Mouse (Mus musculus) limb, embryonic 11.5 days (tissue): Measurements from ENCODE around the gene AI597479. TPM values are rescaled to one million over a fixed set of nuclear protein-coding genes. Genes with fewer than 3 reads are reported as not detected.
"Not testable (repeated sequence)": the region's sequence is repeated elsewhere in the genome, so short reads cannot be mapped to it uniquely, and the experiment has no call there.

ENCODE experiments used
- ATAC-seq: fragments of 200-750 bp; cut with Nextera tagmentation; 2 replicates; pipeline ENCODE4 v1.8.0; 2017; ENCODE audit warnings: low read depth; ENCODE audit not compliant: insufficient number of reproducible peaks, low FRiP score, low TSS enrichment
- DNase-seq: peaks from one replicate; pipeline ENCODE4 v3.0.0-alpha.2; 2015; ENCODE audit warnings: low spot score
- H3K27ac ChIP-seq: fragments of 300-500 bp; sonication (generic); replicated peaks from 2 replicates; pipeline ENCODE4 v1.5.1; 2014; ENCODE audit warnings: low read depth, mild to moderate bottlenecking, low read length
- H3K27me3 ChIP-seq: fragments of 300-500 bp; sonication (generic); 2 replicates; pipeline ENCODE4 v1.6.1; 2014; ENCODE audit warnings: mild to moderate bottlenecking, low read length, mixed read lengths; ENCODE audit not compliant: control insufficient read depth, insufficient read depth
- H3K36me3 ChIP-seq: fragments of 300-500 bp; sonication (generic); 2 replicates; pipeline ENCODE4 v1.6.1; 2014; ENCODE audit warnings: mild to moderate bottlenecking, low read length, moderate library complexity, mixed read lengths; ENCODE audit not compliant: control insufficient read depth, insufficient read depth
- H3K4me1 ChIP-seq: fragments of 300-500 bp; sonication (generic); 2 replicates; pipeline ENCODE4 v1.6.1; 2014; ENCODE audit warnings: low read length, mixed read lengths; ENCODE audit not compliant: control insufficient read depth, insufficient read depth
- H3K4me2 ChIP-seq: fragments of 300-500 bp; sonication (generic); 2 replicates; pipeline ENCODE4 v1.6.1; 2014; ENCODE audit warnings: low read depth, mild to moderate bottlenecking, moderate library complexity; ENCODE audit not compliant: severe bottlenecking
- H3K4me3 ChIP-seq: fragments of 300-500 bp; sonication (generic); 2 replicates; pipeline ENCODE4 v1.5.1; 2014; ENCODE audit warnings: low read depth, low read length
- H3K9ac ChIP-seq: fragments of 300-500 bp; sonication (generic); 2 replicates; pipeline ENCODE4 v1.6.1; 2014; ENCODE audit warnings: mild to moderate bottlenecking, low read length
- H3K9me3 ChIP-seq: fragments of 300-500 bp; sonication (generic); 2 replicates; pipeline ENCODE4 v1.6.1; 2016; ENCODE audit warnings: low read length; ENCODE audit not compliant: control insufficient read depth
- WGBS: fragments of 180-500 bp; shearing (Covaris S2); extraction: QIAGEN DNeasy Blood & Tissue Kit; methylation state at CpG from one replicate; pipeline ENCODE4 v1.1.7; 2014; 5-methylcytosine and 5-hydroxymethylcytosine counted together
- polyA plus RNA-seq: library from polyadenylated mRNA; unstranded; fragments of >200 nt; fragmentation: Nextera tagmentation; extraction: Ambion mirVana; gene quantifications from 2 replicates; pipeline ENCODE4 v1.2.1, GENCODE M21; 2014

Gene AI597479
- polyA plus RNA-seq, 1 experiment from 2014 or later: 37.5 TPM

DNA sequence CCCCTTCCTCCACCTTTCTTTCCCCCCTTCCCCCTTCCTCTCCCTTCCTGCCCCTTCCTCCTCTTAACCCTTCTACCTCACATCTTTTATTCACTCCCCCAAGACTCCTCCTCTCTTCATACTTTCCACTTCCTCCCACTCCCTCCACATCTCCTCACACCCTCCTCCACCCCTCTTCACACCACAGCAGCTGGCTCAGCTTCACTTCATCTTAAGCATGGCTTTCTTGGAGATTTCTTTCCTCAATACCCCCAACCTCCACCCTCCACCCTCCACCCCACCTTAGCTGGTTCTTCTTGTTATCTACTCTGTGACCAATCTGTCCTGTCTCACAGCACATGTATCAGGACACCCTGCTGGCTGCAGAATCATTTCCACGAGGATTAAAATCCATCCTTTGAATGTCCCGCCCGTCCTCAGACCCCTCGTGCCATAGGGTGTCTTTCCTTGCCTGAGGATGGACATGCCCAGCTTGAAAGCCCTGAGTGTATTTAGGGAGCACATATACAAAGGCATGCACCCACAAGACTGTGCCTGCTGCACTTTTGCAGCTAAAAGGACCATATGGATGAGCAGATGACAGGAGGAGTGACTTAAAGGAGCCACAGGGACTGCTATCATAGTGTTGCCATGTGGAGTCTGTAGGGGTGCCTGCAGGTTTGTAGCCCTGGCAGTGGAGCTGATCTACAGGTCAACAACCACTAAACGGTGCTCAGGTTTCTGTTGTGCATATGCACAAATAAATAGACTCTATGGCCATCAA is 31.9 kb downstream of the AI597479 start:
- no peak overlapping the region for H3K4me2 ChIP-seq
- H3K4me3 ChIP-seq: no peak overlapping the region
- no peaks in the 10 kb centered on the region; the same call in 1 of the 2 replicates for H3K36me3 ChIP-seq
- H3K4me1 ChIP-seq: no peaks in the 10 kb centered on the region
- WGBS: 86% methylated on average over 5 of the region's 5 CpGs
- DNase-seq: no peak
- no peaks in the 10 kb centered on the region for H3K9me3 ChIP-seq
- no peak overlapping the region for H3K27ac ChIP-seq
- H3K9ac ChIP-seq: no peak overlapping the region
- no peaks in the 10 kb centered on the region for H3K27me3 ChIP-seq
- no peak for ATAC-seq

DNA sequence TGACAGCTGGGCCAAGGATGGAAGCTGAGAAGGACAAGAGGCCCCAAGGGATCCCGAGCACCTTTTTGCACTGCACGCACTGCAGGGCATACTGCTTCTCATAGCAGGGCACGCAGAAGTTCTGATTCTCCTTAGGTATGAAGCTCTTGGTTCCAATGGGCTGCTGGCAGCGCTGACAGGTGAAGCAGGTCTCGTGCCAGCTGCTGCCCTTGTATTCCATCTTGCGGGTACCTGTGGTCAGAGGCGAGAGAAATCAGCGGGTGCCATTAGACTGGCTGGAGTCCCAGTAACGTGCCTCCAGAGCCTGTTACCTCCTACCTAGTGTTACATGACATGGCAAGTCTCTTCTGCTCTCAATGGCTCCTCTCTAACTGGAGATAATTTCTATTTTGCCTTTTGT is 33.1 kb downstream of the AI597479 start:
- DNase-seq (no peak), ATAC-seq (no peak)
- H3K9me3 ChIP-seq: no peaks in the 10 kb centered on the region
- 88% methylated on average over 9 of the region's 9 CpGs for WGBS
- H3K9ac ChIP-seq: no peak overlapping the region
- H3K4me2 ChIP-seq: no peak overlapping the region
- H3K27me3 ChIP-seq: no peaks in the 10 kb centered on the region
- H3K4me3 ChIP-seq: no peak overlapping the region
- H3K27ac ChIP-seq: no peak overlapping the region
- H3K36me3 ChIP-seq: no peaks in the 10 kb centered on the region; the same call in 1 of the 2 replicates
- no peaks in the 10 kb centered on the region for H3K4me1 ChIP-seq

DNA sequence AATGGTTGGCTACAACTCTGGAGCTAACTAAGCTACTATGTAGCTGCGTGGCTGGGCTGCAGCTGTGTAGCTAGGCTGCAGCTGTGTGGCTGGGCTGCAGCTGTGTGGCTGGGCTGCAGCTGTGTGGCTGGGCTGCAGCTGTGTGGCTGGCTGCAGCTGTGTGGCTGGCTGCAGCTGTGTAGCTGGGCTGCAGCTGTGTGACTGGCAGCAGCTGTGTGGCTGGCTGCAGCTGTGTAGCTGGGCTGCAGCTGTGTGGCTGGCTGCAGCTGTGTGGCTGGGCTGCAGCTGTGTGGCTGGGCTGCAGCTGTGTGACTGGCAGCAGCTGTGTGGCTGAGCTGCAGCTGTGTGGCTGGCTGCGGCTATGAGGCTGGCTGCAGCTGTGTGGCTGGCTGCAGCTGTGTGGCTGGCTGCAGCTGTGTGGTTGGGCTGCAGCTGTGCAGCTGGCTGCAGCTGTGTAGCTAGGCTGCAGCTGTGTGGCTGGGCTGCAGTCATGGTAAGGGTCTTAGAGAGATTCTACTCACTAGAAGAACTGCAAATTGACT is 38.0 kb downstream of the AI597479 start:
- not testable (repeated sequence) for H3K9me3 ChIP-seq, ATAC-seq, H3K36me3 ChIP-seq, H3K4me3 ChIP-seq, DNase-seq, H3K27ac ChIP-seq, H3K4me1 ChIP-seq, H3K9ac ChIP-seq, H3K27me3 ChIP-seq, H3K4me2 ChIP-seq
- WGBS: 73% methylated on average over 2 of the region's 2 CpGs

DNA sequence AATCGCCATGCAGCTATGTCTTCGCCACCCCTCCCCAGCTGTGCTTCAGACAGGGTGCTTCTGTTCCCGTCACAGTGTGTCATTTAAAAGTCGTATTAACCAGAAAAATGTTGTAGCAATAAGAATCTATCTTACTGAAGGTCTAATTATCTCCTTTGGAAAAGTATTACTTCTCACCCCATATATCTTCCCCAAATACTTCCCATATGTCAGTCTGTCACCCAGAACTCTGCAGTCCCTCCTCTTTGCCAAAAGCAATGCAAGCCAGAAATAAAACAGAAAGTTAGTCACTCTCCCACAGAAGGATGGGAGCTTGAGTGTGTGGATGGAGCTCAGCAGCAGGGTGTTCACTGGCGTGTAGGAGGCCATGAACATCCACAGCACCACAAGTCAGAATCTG is 38.8 kb downstream of the AI597479 start:
- no peak overlapping the region for H3K4me3 ChIP-seq
- WGBS: 57% methylated on average over 5 of the region's 5 CpGs
- DNase-seq: no peak
- H3K9me3 ChIP-seq: no peaks in the 10 kb centered on the region
- H3K36me3 ChIP-seq: no peaks in the 10 kb centered on the region
- ATAC-seq: no peak
- no peak overlapping the region for H3K9ac ChIP-seq
- no peaks in the 10 kb centered on the region for H3K27me3 ChIP-seq
- no peaks in the 10 kb centered on the region for H3K4me1 ChIP-seq
- no peak overlapping the region for H3K27ac ChIP-seq
- H3K4me2 ChIP-seq: no peak overlapping the region

DNA sequence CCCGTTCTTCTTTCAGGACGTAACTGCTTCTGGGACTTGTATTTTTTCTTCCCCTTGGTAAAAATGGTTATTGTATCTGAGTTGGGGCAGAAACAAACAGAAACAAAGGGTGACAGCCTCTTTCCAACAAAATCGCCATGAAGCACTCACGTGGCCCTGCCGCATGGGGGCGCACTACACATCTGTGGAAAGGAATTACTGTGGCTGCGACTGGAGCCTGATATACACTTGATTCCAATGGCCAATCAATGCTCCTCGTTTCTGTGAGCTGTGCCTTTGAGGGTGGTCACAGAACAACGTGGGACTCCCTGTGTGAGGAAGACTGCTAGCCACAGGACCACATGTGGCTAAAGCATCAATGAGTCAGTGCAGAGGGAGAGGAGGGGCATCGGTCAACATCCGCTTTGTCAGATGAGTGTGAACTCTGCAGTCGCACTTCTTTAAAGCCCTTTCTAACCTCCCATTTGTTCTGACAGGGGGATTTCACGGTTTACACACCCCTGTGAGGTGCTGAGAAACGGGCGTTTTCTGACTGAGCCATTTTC is 39.8 kb downstream of the AI597479 start:
- Histone ChIP-seq H3K4me2 (no peak overlapping the region), H3K4me1 (no peaks in the 10 kb centered on the region; the same call in 1 of the 2 replicates), H3K9ac (no peak overlapping the region), H3K27me3 (no peaks in the 10 kb centered on the region), H3K9me3 (no peaks in the 10 kb centered on the region), H3K36me3 (no peaks in the 10 kb centered on the region), H3K27ac (no peak overlapping the region), H3K4me3 (no peak overlapping the region)
- WGBS: 67% methylated on average over 15 of the region's 15 CpGs
- ATAC-seq (no peak), DNase-seq (no peak)

DNA sequence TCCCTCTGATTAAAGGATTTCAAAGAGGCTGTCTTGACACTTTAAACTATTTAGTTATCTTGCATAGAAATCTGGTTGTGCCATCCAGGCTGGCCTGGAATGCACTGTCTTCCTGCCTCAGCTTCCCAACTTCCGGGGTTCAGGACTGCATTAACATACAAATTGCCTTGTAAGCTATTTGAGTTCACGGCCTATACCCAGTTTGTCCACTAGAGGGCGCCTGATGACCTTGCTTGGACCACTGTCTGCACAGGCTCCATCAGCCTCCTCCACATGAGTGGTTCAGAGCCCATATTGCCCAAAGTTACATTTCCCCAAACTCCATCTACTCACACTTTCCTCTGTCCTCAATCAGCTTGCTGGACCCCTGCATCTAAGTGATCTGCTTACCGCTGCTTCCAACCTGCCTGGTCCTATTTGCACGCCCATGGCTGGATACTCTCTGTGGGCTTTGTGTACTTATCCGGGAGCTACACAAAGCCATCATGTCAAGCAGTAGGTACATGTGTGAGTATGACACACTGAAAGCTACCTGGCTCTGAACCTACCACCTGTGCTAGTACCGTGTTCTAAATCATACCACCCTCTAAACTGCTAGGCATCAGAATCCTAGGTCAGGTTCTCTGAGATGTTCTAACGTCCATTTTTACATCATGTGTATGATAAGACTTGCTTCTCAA is 41.2 kb downstream of the AI597479 start:
- Histone ChIP-seq H3K9me3 (no peaks in the 10 kb centered on the region), H3K9ac (no peak overlapping the region), H3K4me3 (no peak overlapping the region), H3K36me3 (no peaks in the 10 kb centered on the region), H3K27me3 (no peaks in the 10 kb centered on the region), H3K4me1 (no peaks in the 10 kb centered on the region; the same call in 1 of the 2 replicates), H3K4me2 (no peak overlapping the region), H3K27ac (no peak overlapping the region)
- ATAC-seq: peak; percentile 65
- 50% methylated on average over 8 of the region's 8 CpGs for WGBS
- DNase-seq: peak; percentile 96

DNA sequence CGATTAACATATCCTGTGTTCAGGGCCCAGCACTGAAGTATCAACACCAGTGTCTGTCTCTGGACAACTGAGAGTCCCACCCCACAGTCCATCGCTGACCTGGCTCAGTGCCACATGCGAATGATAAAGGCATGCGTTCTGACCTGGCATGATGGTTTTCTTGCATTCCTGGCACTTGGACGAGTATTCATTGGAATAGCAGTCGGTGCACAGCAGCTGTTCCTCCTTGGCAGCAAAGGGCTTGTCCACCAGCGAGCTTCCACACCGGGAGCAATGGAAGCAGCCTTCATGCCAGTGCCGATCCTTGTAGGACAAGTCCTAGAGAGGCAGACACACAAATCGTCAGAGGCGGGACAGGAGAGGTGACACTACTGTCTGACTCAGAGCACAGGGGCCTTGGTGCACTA is 43.0 kb downstream of the AI597479 start:
- no peaks in the 10 kb centered on the region for H3K9me3 ChIP-seq
- no peaks in the 10 kb centered on the region for H3K36me3 ChIP-seq
- H3K4me3 ChIP-seq: no peak overlapping the region
- DNase-seq (no peak), ATAC-seq (no peak)
- H3K9ac ChIP-seq: no peak overlapping the region
- no peaks in the 10 kb centered on the region; the same call in 1 of the 2 replicates for H3K4me1 ChIP-seq
- H3K27me3 ChIP-seq: no peaks in the 10 kb centered on the region
- 86% methylated on average over 11 of the region's 11 CpGs for WGBS
- no peak overlapping the region for H3K27ac ChIP-seq
- no peak overlapping the region for H3K4me2 ChIP-seq

DNA sequence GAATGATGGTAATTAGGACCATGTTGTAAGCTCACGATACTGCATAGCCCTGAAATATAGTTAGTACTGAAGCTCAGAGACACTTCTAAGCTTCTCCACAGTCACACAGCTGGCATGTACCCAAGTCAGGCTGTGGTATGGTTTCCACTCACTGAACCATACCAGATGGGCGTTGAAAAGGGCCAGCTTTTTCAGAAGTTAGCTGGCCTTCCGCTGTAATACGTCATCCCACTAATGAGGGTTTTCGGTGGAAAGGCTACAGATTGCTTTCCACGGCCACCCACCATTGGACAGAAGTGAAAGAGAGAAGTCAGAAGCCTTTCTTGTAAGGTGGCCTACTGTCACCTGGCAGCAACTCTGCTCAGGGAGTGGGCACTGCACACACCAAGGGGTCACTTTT is 44.3 kb downstream of the AI597479 start:
- no peaks in the 10 kb centered on the region for H3K9me3 ChIP-seq
- H3K27me3 ChIP-seq: no peaks in the 10 kb centered on the region
- H3K36me3 ChIP-seq: no peaks in the 10 kb centered on the region
- no peak for ATAC-seq
- H3K4me3 ChIP-seq: no peak overlapping the region
- WGBS: 78% methylated on average over 6 of the region's 6 CpGs
- no peak for DNase-seq
- no peak overlapping the region for H3K9ac ChIP-seq
- no peak overlapping the region for H3K27ac ChIP-seq
- no peak overlapping the region for H3K4me2 ChIP-seq
- no peaks in the 10 kb centered on the region; the same call in 1 of the 2 replicates for H3K4me1 ChIP-seq
